Mouse (Mus musculus) left cerebral cortex, adult 2 months (tissue): ENCODE measurements around the gene Pi4k2b. TPM values are rescaled to one million over a fixed set of nuclear protein-coding genes. Genes with fewer than 3 reads are reported as not detected.

Experiments used
- DNase-seq, 2 experiments: peaks; one replicate each; pipeline ENCODE4 v3.0.0; 2021 to 2022; ENCODE audit warnings: low spot score in 2 of 2, mixed read lengths in 1 of 2; ENCODE audit errors: extremely low spot score in 1 of 2
- H3K27ac ChIP-seq: fragments of 200-600 bp; 2 replicates; pipeline ENCODE4 v1.8.1; 2022
- H3K4me3 ChIP-seq: fragments of 200-600 bp; 2 replicates; pipeline ENCODE4 v1.8.1; 2022
- CTCF ChIP-seq: fragments of 200-600 bp; IDR thresholded peaks from 2 replicates; pipeline ENCODE4 v1.8.1; 2022; ENCODE audit warnings: antibody characterized with exemption, mild to moderate bottlenecking, moderate library complexity
- intact Hi-C: fragments of 180-260 bp; cut with DNase I; formaldehyde crosslinking; loops from one replicate; pipeline ENCODE4 v1.15.1; 2025
- total RNA-seq, 2 experiments: library from RNA; stranded (reverse); gene quantifications; 2 replicates each; pipeline ENCODE4 v1.2.3; 2021

The Pi4k2b gene
- total RNA-seq, 2 experiments from 2014 or later, result 1.0 to 1.9 TPM

DNA sequence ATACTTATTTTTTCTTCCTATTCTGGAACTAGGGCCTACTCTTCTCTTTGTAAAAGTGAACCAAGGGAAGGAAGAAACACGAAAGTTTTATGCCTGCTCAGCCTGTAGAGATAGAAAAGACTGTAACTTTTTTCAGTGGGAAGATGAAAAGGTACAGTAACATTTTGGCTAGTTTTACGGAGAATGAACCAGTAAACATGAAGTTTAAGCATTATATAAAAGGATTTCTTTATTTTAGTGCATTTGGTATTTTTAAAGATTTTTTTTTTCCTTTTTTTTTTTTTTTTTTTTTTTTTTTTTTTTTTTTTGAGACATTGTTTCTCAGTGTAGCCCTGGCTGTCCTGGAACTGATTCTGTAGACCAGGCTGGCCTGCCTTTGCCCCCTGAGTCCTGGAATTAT, 42.6 kb downstream of the Pi4k2b start:
- peak overlapping the region; percentile 83 for H3K4me3 ChIP-seq

DNA sequence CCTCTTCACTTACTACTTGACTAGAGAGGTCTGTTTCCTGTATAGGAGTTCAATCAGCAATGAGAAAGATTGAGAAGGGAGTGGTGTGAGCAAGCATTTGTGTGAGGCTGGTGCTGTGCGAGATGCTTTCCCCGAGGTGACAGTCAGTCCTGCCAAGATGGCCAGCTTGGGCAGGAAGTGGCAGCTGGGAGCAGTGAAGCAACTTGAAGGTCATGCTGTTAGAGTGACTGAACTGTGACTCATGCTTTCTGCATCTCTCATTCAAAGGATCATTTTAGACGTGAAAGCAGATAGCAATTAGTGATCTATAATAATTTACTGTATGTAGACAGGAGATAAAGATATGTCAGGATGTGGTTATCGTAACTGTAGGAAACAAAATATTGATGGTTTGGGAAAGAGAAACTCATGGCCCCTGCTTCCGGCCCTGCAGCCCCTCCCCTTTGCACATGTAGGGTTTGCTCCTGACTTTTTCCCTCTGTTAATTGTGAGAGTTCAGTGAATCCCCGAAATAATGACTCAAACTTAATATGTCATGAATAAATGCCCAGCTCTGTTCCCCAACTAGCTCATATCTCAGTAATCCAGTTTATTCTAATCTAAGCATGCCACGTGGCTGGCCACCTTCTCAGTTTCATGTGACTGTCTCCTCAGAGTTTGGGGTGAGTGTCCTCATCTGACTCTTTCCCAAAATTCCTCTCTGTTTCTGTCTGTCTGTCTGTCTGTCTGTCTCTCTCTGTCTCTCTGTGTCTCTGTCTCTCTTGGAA, 45.4 kb downstream of the Pi4k2b start:
- intact Hi-C loops, result no loop called here
- Histone ChIP-seq H3K4me3 (no peak overlapping the region), H3K27ac (no peak overlapping the region)
- no peak for TF ChIP-seq CTCF
- DNase-seq, result no peak

More for the DNA sequence above, 42.6 kb downstream of the Pi4k2b start:
- no peak for TF ChIP-seq CTCF
- intact Hi-C loops, result loop anchor here (2.0 kb wide), 1 partner anchor 115 kb away; the partner anchor contains the start of gene Sepsecs
- H3K27ac ChIP-seq, result no peak overlapping the region
- DNase-seq, result no peak

DNA sequence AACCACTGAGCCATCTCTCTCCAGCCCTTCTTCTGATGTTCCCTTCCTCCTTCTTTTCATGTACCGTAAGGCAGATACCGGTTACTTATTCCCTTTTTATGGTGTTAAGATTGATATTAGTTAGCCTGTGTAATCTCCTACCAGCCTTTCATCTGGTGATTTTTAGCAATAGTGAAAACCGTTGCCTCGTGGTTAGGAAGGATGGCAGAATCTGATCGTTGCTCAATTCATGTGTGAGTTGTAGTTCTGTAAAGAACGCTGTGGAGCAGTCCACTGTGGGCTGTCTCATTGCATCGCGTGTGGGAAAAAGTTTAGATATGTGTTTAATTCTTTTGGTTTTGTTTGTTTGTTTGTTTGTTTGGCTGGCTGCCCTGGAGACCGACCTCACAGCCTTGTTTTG, 51.9 kb downstream of the Pi4k2b start:
- intact Hi-C loops, result no loop called here
- TF ChIP-seq CTCF, result no peak

DNA sequence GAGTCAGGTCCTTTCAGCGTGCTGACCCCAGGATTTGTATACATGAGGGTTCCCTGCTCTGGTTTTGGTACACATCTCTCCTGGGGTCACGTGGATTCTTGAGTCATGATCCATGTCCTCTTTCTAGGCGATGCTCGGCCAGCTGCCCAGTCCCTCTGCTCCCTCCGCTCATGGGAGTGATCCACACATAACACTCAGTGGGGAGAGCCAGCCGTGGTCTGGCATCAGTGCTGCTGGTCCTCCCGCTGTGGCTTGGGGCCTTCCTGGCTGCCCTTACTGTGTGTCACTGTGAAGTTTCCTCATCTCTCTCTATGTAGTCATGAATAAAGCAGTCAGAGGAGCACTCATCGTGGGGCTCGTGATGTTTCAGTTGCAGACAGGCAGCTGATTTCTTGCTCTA, 52.7 kb downstream of the Pi4k2b start:
- TF ChIP-seq CTCF, result no peak
- Histone ChIP-seq H3K4me3 (no peak overlapping the region), H3K27ac (no peak overlapping the region)
- DNase-seq, result no peak
- intact Hi-C loops, result no loop called here

More for the DNA sequence above, 51.9 kb downstream of the Pi4k2b start:
- Histone ChIP-seq H3K4me3 (no peak overlapping the region), H3K27ac (no peak overlapping the region)
- DNase-seq, result no peak

DNA sequence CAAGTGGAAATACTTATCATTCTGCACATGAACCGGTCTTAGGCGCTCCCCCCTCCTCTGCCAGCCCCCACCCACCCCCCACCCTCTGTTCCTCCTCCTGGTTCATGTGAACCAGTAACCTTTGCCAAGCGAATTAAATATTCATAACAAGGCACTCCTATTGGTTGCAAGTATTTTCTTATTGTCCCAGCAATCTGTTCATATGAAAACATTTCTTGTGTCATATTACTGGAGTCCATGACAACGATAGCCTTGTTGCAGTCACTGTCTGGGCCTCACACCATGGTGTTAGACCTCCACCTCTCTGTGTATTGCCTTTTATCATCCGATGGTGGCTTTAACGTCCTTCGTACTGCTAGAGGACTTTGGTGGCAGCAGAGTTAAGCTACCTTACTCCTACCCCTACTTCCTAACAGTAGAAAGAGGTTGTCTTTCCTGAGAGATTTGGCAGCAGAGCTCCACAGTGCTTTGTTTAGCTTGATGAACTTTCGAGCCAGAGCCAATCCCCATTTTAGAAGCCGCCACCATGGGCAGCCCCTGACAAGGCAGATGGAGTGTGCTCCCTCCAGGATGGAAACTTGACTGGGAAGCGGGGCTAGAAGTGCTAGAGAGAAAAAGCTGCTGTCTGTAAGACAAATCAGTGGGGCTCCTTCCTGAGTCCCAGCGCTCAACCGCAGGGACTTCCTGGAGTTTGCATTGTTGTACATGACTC, 58.1 kb downstream of the Pi4k2b start:
- no peak for DNase-seq
- no peak overlapping the region for H3K4me3 ChIP-seq
- intact Hi-C loops, result no loop called here
- H3K27ac ChIP-seq, result no peak overlapping the region
- no peak for TF ChIP-seq CTCF

DNA sequence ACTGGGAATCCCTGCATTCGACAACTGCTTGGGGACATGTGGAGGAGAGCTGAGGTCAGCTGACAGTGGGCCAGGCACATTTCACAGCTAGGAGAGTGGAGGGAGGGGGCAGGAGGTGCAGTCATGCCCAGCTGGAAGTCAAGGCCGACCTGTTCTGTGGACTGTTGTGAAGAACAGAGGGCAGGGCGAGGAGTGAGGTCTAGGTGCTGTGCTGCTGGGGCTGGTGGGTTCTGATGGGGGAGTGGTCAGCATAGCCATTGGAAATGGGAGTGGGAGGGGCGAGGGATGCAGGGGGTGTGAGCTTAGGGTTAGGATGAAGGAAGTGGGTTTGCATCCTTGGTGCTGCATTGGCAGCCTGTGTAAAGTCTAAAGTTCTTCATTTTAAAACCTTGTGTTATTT, 64.4 kb downstream of the Pi4k2b start:
- intact Hi-C loops, result no loop called here
- Histone ChIP-seq H3K27ac (no peak overlapping the region), H3K4me3 (no peak overlapping the region)
- TF ChIP-seq CTCF, result no peak
- no peak for DNase-seq

DNA sequence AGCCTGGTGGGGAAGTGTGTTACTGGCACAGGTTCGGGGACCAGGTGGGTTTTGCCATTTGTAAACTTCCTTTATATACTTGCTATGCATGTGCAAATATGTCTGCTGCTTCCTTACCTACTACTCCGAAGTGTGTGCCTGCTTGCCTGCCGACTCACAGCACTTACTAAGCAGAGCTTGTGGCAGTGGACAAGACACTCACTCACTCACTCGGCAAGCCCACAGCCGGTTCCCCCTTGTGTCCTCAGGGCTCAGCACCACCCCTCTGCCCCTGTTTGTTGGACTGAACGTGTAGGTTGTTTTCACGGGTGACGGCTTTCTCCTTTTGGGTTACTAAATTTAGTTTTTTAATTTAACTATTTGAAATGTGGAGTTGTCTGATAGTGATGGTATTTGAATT, 65.0 kb downstream of the Pi4k2b start:
- intact Hi-C loops, result no loop called here
- Histone ChIP-seq H3K4me3 (no peak overlapping the region), H3K27ac (no peak overlapping the region)
- no peak for TF ChIP-seq CTCF
- no peak for DNase-seq

DNA sequence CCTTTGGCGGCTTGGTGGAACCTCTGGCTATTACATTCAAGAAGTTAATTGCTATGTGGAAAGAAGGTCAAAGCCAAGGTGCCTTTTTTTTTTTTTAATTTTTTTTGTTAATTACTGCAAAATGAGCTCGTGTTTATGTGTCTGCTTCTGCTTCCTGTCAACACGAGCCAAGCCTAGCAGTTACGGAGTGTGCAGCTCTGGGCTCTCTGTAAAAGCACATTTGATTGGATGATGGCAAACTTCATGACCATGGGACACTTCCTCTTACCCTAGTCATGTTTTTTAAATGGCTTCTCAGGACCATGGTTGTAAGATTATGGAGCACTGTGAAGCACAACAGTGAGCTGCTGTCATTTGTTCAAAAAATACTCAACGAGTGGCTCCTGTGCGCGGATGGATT, 65.7 kb downstream of the Pi4k2b start:
- DNase-seq, result no peak
- no peak for TF ChIP-seq CTCF
- Histone ChIP-seq H3K27ac (no peak overlapping the region), H3K4me3 (no peak overlapping the region)
- intact Hi-C loops, result no loop called here

DNA sequence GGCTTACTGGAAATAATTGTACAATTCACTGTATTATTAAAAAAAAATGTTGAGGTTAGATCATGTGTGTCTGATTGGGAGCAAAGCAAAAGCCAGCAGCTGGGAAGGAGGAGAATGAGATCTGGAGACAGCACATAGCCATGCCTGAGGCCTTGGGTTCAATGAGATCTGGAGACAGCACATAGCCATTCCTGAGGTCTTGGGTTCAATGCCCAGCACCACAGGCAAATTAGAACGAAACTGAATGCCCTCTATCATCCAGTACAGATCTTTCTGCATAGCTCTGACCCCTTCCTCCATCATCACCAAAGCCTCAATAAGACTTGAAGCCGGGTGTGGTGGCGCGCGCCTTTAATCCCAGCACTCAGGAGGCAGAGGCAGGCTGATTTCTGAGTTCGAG, 69.1 kb downstream of the Pi4k2b start:
- no peak for TF ChIP-seq CTCF
- DNase-seq, result no peak
- Histone ChIP-seq H3K4me3 (no peak overlapping the region), H3K27ac (no peak overlapping the region)
- intact Hi-C loops, result no loop called here

DNA sequence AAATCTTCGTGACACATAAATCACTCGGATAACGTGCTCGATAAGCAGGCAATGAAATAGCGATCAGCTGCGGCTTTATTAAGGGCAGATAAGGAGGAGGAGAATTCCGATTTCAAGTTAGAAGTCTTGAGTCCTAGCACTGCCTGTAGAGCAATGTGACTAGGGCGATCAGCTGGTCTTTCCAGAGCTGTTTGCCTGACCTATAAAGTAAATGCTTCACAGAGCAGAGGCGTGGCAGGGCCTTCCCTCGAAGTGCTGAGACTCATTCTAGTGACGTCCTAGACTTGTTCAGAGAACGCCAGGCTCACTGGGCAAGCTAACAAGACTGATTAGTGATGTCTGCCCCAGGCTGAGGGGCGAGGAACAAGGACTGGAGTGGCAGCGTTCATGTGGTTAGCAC, 69.7 kb downstream of the Pi4k2b start:
- Histone ChIP-seq H3K4me3 (no peak overlapping the region), H3K27ac (no peak overlapping the region)
- DNase-seq, result no peak
- TF ChIP-seq CTCF, result no peak
- intact Hi-C loops, result no loop called here

DNA sequence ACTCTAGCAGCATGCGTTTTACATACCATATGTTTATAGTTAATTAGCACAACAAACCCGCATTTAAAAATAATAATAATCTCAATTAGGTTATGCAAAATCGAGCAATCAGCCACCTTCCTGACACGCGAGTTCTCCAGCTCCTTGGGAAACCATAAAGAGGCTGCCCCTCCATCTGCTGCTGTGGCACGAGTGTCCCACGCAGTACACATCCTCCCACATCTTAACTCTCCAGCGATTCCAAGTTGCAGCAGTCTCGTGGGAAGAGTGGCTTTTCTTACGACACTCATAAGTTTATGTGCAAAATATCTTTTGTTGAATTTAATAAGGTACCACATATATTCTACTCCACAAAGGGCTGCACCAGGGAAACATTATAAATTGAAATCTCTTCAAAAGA, 71.1 kb downstream of the Pi4k2b start:
- Histone ChIP-seq H3K4me3 (no peak overlapping the region), H3K27ac (no peak overlapping the region)
- TF ChIP-seq CTCF, result no peak
- peak in 1 of 2 experiments; percentile 29 for DNase-seq
- intact Hi-C loops, result no loop called here

DNA sequence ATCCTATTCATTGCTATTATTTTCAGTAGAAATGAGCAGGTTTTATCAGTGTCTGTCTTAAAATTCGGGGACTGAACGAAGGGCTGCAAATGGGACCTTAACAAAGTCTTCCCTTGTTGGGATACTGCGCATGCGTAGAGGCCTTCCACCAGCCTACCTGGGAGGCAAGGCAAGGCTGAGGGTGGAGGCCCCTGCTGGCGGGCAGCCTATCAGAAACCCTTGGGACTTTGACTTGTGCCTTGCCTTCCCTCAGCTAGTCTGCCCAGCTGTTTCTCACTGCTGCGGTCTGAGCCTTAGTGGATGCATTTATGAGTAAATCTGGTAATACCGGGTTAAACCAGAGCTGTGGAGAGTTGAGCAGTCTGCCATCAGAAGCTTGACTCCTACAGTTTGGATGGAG, 71.9 kb downstream of the Pi4k2b start:
- TF ChIP-seq CTCF, result no peak
- H3K27ac ChIP-seq, result no peak overlapping the region
- no peak overlapping the region for H3K4me3 ChIP-seq
- intact Hi-C loops, result no loop called here
- DNase-seq, result no peak

DNA sequence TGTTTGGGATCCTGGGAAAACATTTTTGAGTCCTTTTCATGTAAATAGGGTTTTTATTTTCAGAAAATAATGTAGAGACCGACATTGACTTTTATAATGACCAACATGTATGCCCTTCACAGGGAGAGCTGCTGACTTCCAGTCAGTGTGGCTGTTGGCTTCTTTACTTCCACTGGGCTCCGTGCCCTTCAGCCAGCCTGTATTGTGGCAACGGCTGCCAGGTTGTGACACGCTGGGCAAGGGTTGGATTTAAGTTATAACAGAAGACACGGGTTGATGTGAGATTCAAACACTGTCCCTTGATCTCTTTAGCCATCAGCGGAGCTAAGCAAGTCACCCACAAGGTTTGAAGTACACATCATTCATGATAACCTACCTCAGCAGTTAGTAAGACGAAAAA, 77.3 kb downstream of the Pi4k2b start:
- no peak for TF ChIP-seq CTCF
- intact Hi-C loops, result no loop called here
- Histone ChIP-seq H3K27ac (no peak overlapping the region), H3K4me3 (no peak overlapping the region)
- DNase-seq, result no peak

Other genes with a start within 250 kb of the Pi4k2b start
- gene Lgi2, start 175.1 kb upstream of the Pi4k2b start, total RNA-seq, result 10 to 100 TPM; 47.0 to 51.3 TPM
- gene Sepsecs, start 71.9 kb upstream of the Pi4k2b start, total RNA-seq, result 10 to 100 TPM; 10.9 to 11.7 TPM
- gene Zcchc4, start 33.8 kb downstream of the Pi4k2b start, total RNA-seq, result 10 to 100 TPM in 1 of 2 experiments, 1 to 10 TPM in 1; 9.0 to 10.4 TPM
- 10 to 100 TPM; 69.3 to 71.6 TPM for gene Anapc4, start 92.4 kb downstream of the Pi4k2b start, total RNA-seq